In genomic region chr15:95789562-95790528, GRCm38 (mm10) we compare ENCODE assay signal across 8 mouse cellular contexts. TPM values are rescaled to one million over a fixed set of nuclear protein-coding genes. Genes with fewer than 3 reads are reported as not detected.
DNase-seq lines count a peak whose midpoint lies in the region; ATAC-seq and TF ChIP-seq lines count a peak whose summit lies in the region.

No protein-coding gene starts in this region.

- H3K4me2 ChIP-seq in heart, embryonic 13.5 days: peak overlapping the region; percentile 80
- peak overlapping the region; percentile 86 for H3K4me2 ChIP-seq in hindbrain, postnatal 0 days (ENCODE audit: low read depth, low read length)
- peak overlapping the region; percentile 95 for H3K4me2 ChIP-seq in liver, embryonic 14.5 days (ENCODE audit: low read depth)

- no peak for TF ChIP-seq RAD21 in MEL (IDR thresholded peaks at IDR 0.05; ENCODE audit: low read depth, low read length)

- TF ChIP-seq POLR2A in MEL (IDR thresholded peaks at IDR 0.05; ENCODE audit: control insufficient read depth in 1 of 2, insufficient read depth in 1 of 2, low read depth in 1 of 2, low read length in 2 of 2, poor library complexity in 1 of 2): no peak; a peak in 1 of 4 replicates

- peak overlapping the region; percentile 86 for H3K27ac ChIP-seq in heart, embryonic 13.5 days (replicated peaks)
- peak overlapping the region; percentile 96 for H3K27ac ChIP-seq in MEL (ENCODE audit: control insufficient read depth, low read depth, low read length)
- peak overlapping the region; percentile 93 for H3K27ac ChIP-seq in embryonic facial prominence, embryonic 10.5 days (replicated peaks)
- peak overlapping the region; percentile 77 for H3K27ac ChIP-seq in hindbrain, postnatal 0 days
- no peak overlapping the region; the same call in 1 of the 2 replicates for H3K27ac ChIP-seq in liver, embryonic 14.5 days

- H3K9ac ChIP-seq in heart, embryonic 13.5 days: peak overlapping the region; percentile 94
- H3K9ac ChIP-seq in MEL (ENCODE audit: control insufficient read depth, low read depth, low read length, poor library complexity, severe bottlenecking): peak overlapping the region; percentile 77
- H3K9ac ChIP-seq in hindbrain, postnatal 0 days (replicated peaks; ENCODE audit: low read length): peak overlapping the region; percentile 56
- peak overlapping the region; percentile 67 for H3K9ac ChIP-seq in liver, embryonic 14.5 days (replicated peaks)

- 0 out of 2 replicates have a peak, but pooled peaks cover 2% of the 10 kb centered on the region for H3K36me3 ChIP-seq in heart, embryonic 13.5 days
- peaks cover 6 to 23% of the 10 kb centered on the region in 2 experiments for H3K36me3 ChIP-seq in MEL (ENCODE audit: control insufficient read depth in 1 of 2, insufficient read depth in 2 of 2, low read length in 2 of 2)
- peaks cover 10% of the 10 kb centered on the region; the same call in 1 of the 2 replicates for H3K36me3 ChIP-seq in embryonic facial prominence, embryonic 10.5 days (replicated peaks)
- no peaks in the 10 kb centered on the region for H3K36me3 ChIP-seq in hindbrain, postnatal 0 days (ENCODE audit: insufficient read depth, low read length)
- H3K36me3 ChIP-seq in liver, embryonic 14.5 days (replicated peaks; ENCODE audit: control insufficient read depth, insufficient read depth, low read depth): no peaks in the 10 kb centered on the region

- peaks cover 40% of the 10 kb centered on the region for H3K4me1 ChIP-seq in heart, embryonic 13.5 days
- peaks cover 5 to 14% of the 10 kb centered on the region in 2 experiments for H3K4me1 ChIP-seq in MEL (ENCODE audit: control insufficient read depth in 1 of 2, insufficient read depth in 2 of 2, low read length in 2 of 2)
- peaks cover 36% of the 10 kb centered on the region for H3K4me1 ChIP-seq in embryonic facial prominence, embryonic 10.5 days
- peaks cover 12% of the 10 kb centered on the region; the same call in 1 of the 2 replicates for H3K4me1 ChIP-seq in hindbrain, postnatal 0 days (ENCODE audit: insufficient read depth, low read length)
- peaks cover 10 to 12% of the 10 kb centered on the region in 2 experiments for H3K4me1 ChIP-seq in liver, embryonic 14.5 days (replicated peaks; ENCODE audit: control insufficient read depth in 2 of 2, insufficient read depth in 2 of 2, low read length in 1 of 2)

- no peak for TF ChIP-seq EP300 in MEL (IDR thresholded peaks at IDR 0.05; ENCODE audit: low read depth in 1 of 2, low read length in 2 of 2)
- TF ChIP-seq EP300 in liver, embryonic 14.5 days (IDR thresholded peaks at IDR 0.05; ENCODE audit: low read depth): no peak

- ATAC-seq in heart, embryonic 13.5 days (ENCODE audit: extremely low read depth, insufficient number of reproducible peaks, low FRiP score, low TSS enrichment): peak; percentile 9; the same call in 1 of the 2 replicates
- peak; percentile 48 for ATAC-seq in hindbrain, postnatal 0 days
- ATAC-seq in liver, embryonic 14.5 days (ENCODE audit: insufficient read depth): peak; percentile 42

- peak in 2 of 3 experiments; percentile 44 to 61; a peak in 4 of 6 replicates for TF ChIP-seq CTCF in MEL (IDR thresholded peaks at IDR 0.05 in 2 of 3, conservative IDR thresholded peaks at IDR 0.05 in 1 of 3; ENCODE audit: control insufficient read depth in 1 of 3, insufficient read depth in 1 of 3, low read depth in 2 of 3, low read length in 3 of 3, poor library complexity in 1 of 3, severe bottlenecking in 1 of 3)
- TF ChIP-seq CTCF in hindbrain, postnatal 0 days (IDR thresholded peaks at IDR 0.05; ENCODE audit: low read depth): peak; percentile 12
- no peak for TF ChIP-seq CTCF in liver, embryonic 14.5 days (IDR thresholded peaks at IDR 0.05; ENCODE audit: low read depth)

- H3K79me2 ChIP-seq in MEL (ENCODE audit: control insufficient read depth, insufficient read depth, low read length, poor library complexity): peaks cover 38% of the 10 kb centered on the region

- DNase-seq in heart, adult 11 months: no peak
- peak; percentile 93 for DNase-seq in MEL (ENCODE audit: low read depth, low spot score)
- peak; percentile 34 for DNase-seq in embryonic facial prominence, embryonic 10.5 days (ENCODE audit: low spot score)
- peak; percentile 40 for DNase-seq in hindbrain, postnatal 0 days (ENCODE audit: low spot score)
- DNase-seq in liver, embryonic 14.5 days (ENCODE audit: low read depth in 3 of 3, low spot score in 3 of 3): no peak
- DNase-seq in ovary, postnatal 10 days (ENCODE audit: low spot score): peak; percentile 24
- DNase-seq in urinary bladder, postnatal 14 days (ENCODE audit: low spot score): no peak

- peak overlapping the region; percentile 80 for H3K4me3 ChIP-seq in heart, embryonic 13.5 days
- peak overlapping the region; percentile 71 to 75 for H3K4me3 ChIP-seq in MEL (ENCODE audit: control insufficient read depth in 1 of 2, insufficient read depth in 1 of 2, low read depth in 2 of 2, low read length in 2 of 2)
- H3K4me3 ChIP-seq in embryonic facial prominence, embryonic 10.5 days: peak overlapping the region; percentile 91
- H3K4me3 ChIP-seq in hindbrain, postnatal 0 days (ENCODE audit: low read length): peak overlapping the region; percentile 67
- H3K4me3 ChIP-seq in liver, embryonic 14.5 days (ENCODE audit: insufficient read depth in 1 of 2, low read depth in 2 of 2, low read length in 2 of 2): peak overlapping the region; percentile 77 to 78

- H3K27me3 ChIP-seq in heart, embryonic 13.5 days (replicated peaks): no peaks in the 10 kb centered on the region
- H3K27me3 ChIP-seq in MEL (ENCODE audit: control insufficient read depth in 1 of 2, insufficient read depth in 2 of 2, low read length in 2 of 2): no peaks in the 10 kb centered on the region
- H3K27me3 ChIP-seq in embryonic facial prominence, embryonic 10.5 days (replicated peaks; ENCODE audit: low read depth, poor library complexity, severe bottlenecking): peaks cover 14% of the 10 kb centered on the region
- no peaks in the 10 kb centered on the region for H3K27me3 ChIP-seq in hindbrain, postnatal 0 days (ENCODE audit: insufficient read depth, low read length)
- peaks cover 4% of the 10 kb centered on the region for H3K27me3 ChIP-seq in liver, embryonic 14.5 days (ENCODE audit: control insufficient read depth, insufficient read depth, low read length)

- WGBS in heart, embryonic 13.5 days: 16% methylated on average over 32 of the region's 32 CpGs
- WGBS in embryonic facial prominence, embryonic 10.5 days: 9% methylated on average over 32 of the region's 32 CpGs
- 13% methylated on average over 32 of the region's 32 CpGs for WGBS in hindbrain, postnatal 0 days
- 18% methylated on average over 32 of the region's 32 CpGs for WGBS in liver, embryonic 14.5 days (ENCODE audit: insufficient replicate concordance)

- 0 out of 2 replicates have a peak, but pooled peaks cover 6% of the 10 kb centered on the region for H3K9me3 ChIP-seq in heart, embryonic 13.5 days
- H3K9me3 ChIP-seq in MEL (replicated peaks; ENCODE audit: insufficient read depth, low read length): no peaks in the 10 kb centered on the region
- H3K9me3 ChIP-seq in embryonic facial prominence, embryonic 10.5 days: no peaks in the 10 kb centered on the region
- no peaks in the 10 kb centered on the region for H3K9me3 ChIP-seq in hindbrain, postnatal 0 days (ENCODE audit: low read length)
- no peaks in the 10 kb centered on the region for H3K9me3 ChIP-seq in liver, embryonic 14.5 days (ENCODE audit: control insufficient read depth, low read length)

TF ChIP-seq in MEL, 35 proteins besides CTCF, POLR2A, EP300 and RAD21:
- TF ChIP-seq TBP (IDR thresholded peaks at IDR 0.05; ENCODE audit: low read depth, low read length) (peak; percentile 73), ZC3H11A (IDR thresholded peaks at IDR 0.05; ENCODE audit: low read depth, low read length) (no peak), GABPA (IDR thresholded peaks at IDR 0.05; ENCODE audit: low read depth, low read length) (no peak), MAZ (IDR thresholded peaks at IDR 0.05; ENCODE audit: low read depth, low read length) (no peak), UBTF (IDR thresholded peaks at IDR 0.05; ENCODE audit: borderline replicate concordance, insufficient read depth, low read depth, low read length) (no peak), KAT2A (conservative IDR thresholded peaks at IDR 0.05; ENCODE audit: low read depth, low read length) (no peak), ELF1 (IDR thresholded peaks at IDR 0.05; ENCODE audit: low read depth, low read length) (no peak), GATA1 (IDR thresholded peaks at IDR 0.05; ENCODE audit: low read depth, low read length) (peak; percentile 64), POLR2AphosphoS5 (IDR thresholded peaks at IDR 0.05; ENCODE audit: borderline replicate concordance, low read depth, low read length) (peak; percentile 84; the same call in 1 of the 2 replicates)

RNA-seq across cellular contexts. Expression of gene Ano6, which starts 0.8 kb away (rescaled TPM):
- 28.8 and 31.0 TPM in 2 replicates for polyA plus RNA-seq in heart, embryonic 13.5 days (2015; fragmentation: Nextera tagmentation; extraction: Ambion mirVana)
- 66.6 and 69.4 TPM in 2 replicates for total RNA-seq in MEL (2012; rRNA removed)
- polyA plus RNA-seq in MEL (2012; ENCODE audit: insufficient read depth in 1 of 2, insufficient read length in 2 of 2, low read depth in 1 of 2, low replicate concordance in 2 of 2, missing spikeins in 1 of 2): 10 to 100 TPM; 54.8 to 61.4 TPM
- 40.5 and 41.6 TPM in 2 replicates for polyA plus RNA-seq in embryonic facial prominence, embryonic 10.5 days (2016; fragmentation: Nextera tagmentation; extraction: Ambion mirVana)
- total RNA-seq in hindbrain, postnatal 0 days (2014; rRNA removed): 28.9 and 34.3 TPM in 2 replicates
- polyA plus RNA-seq in hindbrain, postnatal 0 days (2015; fragmentation: Nextera tagmentation; extraction: Ambion mirVana): 19.2 and 21.5 TPM in 2 replicates
- 3.7 and 4.7 TPM in 2 replicates for polyA plus RNA-seq in liver, embryonic 14.5 days (2012; rRNA removed)
- polyA plus RNA-seq in liver, embryonic 14.5 days (2014; fragmentation: Nextera tagmentation; extraction: Ambion mirVana): 6.3 and 9.0 TPM in 2 replicates

Comparison
In these comparisons a context has a peak if more than half of its experiments do, and no peak if none do; other contexts are left out.
1. DNase-seq: peak in MEL (single experiment), embryonic facial prominence, embryonic 10.5 days (single experiment), hindbrain, postnatal 0 days (single experiment) and ovary, postnatal 10 days (single experiment); none in heart, adult 11 months (single experiment), liver, embryonic 14.5 days (0 of 3) and urinary bladder, postnatal 14 days (single experiment).
2. Peak in every context shown above with its lines, with median percentiles within 50 percentile points of each other: ATAC-seq, H3K4me2 ChIP-seq, H3K4me3 ChIP-seq and H3K9ac ChIP-seq.